Mouse (Mus musculus): Measurements from ENCODE around the gene Ppp4c.

DNA sequence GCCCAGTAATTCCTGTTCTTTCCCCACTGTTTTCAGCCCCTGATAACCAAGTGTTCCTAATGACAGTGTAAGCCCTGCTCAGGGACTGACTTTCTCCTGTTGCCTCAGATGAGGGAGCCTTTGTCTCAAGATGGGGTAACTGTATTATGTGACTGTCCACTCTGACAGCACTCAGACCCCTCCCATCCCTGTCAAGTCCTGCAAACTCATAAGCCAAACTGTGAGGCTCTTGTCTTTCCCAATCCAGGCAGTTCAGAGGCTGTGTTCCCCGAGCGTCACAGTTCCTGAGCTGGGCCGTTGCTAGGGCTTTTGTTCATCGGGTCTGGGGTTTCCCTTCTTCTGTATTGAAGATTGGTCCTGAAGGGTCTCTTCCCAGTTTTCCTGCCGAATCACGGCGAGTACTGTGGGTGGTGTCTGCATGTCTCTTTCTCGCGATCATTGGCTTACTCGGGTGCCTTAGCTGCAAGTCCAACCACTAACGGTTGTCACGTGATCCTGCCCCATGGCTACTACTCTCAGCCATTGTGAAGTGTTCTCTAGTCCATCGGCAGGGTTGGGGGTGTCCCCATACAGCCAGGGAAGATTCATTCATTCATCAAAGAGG lies 52.1 kb downstream of the Ppp4c start:
- no peak for TF ChIP-seq CTCF (IDR thresholded peaks at IDR 0.05)
- TF ChIP-seq EP300 (IDR thresholded peaks at IDR 0.05), result no peak
